Mouse (Mus musculus): ENCODE measurements around the gene Klf5. TPM values are rescaled to one million over a fixed set of nuclear protein-coding genes. Genes with fewer than 3 reads are reported as not detected.

Klf5 gene
- polyA plus RNA-seq, 1 experiment from 2014 or later = 97.2 TPM

- Histone ChIP-seq H3K9ac (replicated peaks; ENCODE audit: low read depth, low read length) (no peak overlapping the region), H3K27ac (ENCODE audit: low read length) (no peak overlapping the region), H3K9me3 (ENCODE audit: control insufficient read depth, low read depth, low read length) (no peaks in the 10 kb centered on the region), H3K4me1 (ENCODE audit: control insufficient read depth, insufficient read depth, low read length) (no peaks in the 10 kb centered on the region), H3K4me3 (ENCODE audit: low read depth, low read length) (no peak overlapping the region), H3K4me2 (replicated peaks; ENCODE audit: low read depth, low read length) (no peak overlapping the region), H3K36me3 (ENCODE audit: control insufficient read depth, insufficient read depth, low read length) (no peaks in the 10 kb centered on the region), H3K27me3 (ENCODE audit: control insufficient read depth, insufficient read depth, low read length) (no peaks in the 10 kb centered on the region)
- 58% methylated on average over 12 of the region's 12 CpGs for whole genome bisulfite sequencing
- no peak for ATAC-seq (ENCODE audit: insufficient number of reproducible peaks, insufficient read depth, low FRiP score, low read depth)
Measured at GRCm38 (mm10) chr14:99278763-99279486, 19.6 kb upstream of the Klf5 start.

- no peak overlapping the region for H3K9ac ChIP-seq (replicated peaks; ENCODE audit: low read depth, low read length)
- no peaks in the 10 kb centered on the region for H3K9me3 ChIP-seq (ENCODE audit: control insufficient read depth, low read depth, low read length)
- WGBS = 74% methylated on average over 5 of the region's 5 CpGs
- H3K4me2 ChIP-seq (replicated peaks; ENCODE audit: low read depth, low read length) = no peak overlapping the region
- H3K27me3 ChIP-seq (ENCODE audit: control insufficient read depth, insufficient read depth, low read length) = no peaks in the 10 kb centered on the region
- no peak for ATAC-seq (ENCODE audit: insufficient number of reproducible peaks, insufficient read depth, low FRiP score, low read depth)
- H3K4me1 ChIP-seq (ENCODE audit: control insufficient read depth, insufficient read depth, low read length) = no peaks in the 10 kb centered on the region
- no peaks in the 10 kb centered on the region for H3K36me3 ChIP-seq (ENCODE audit: control insufficient read depth, insufficient read depth, low read length)
- no peak overlapping the region for H3K4me3 ChIP-seq (ENCODE audit: low read depth, low read length)
- H3K27ac ChIP-seq (ENCODE audit: low read length) = no peak overlapping the region
Measured at GRCm38 (mm10) chr14:99280399-99280798, 18.1 kb upstream of the Klf5 start.

- Histone ChIP-seq H3K9me3 (ENCODE audit: control insufficient read depth, low read depth, low read length) (no peaks in the 10 kb centered on the region), H3K27ac (ENCODE audit: low read length) (no peak overlapping the region), H3K27me3 (ENCODE audit: control insufficient read depth, insufficient read depth, low read length) (no peaks in the 10 kb centered on the region), H3K4me1 (ENCODE audit: control insufficient read depth, insufficient read depth, low read length) (no peaks in the 10 kb centered on the region), H3K4me2 (replicated peaks; ENCODE audit: low read depth, low read length) (no peak overlapping the region), H3K36me3 (ENCODE audit: control insufficient read depth, insufficient read depth, low read length) (no peaks in the 10 kb centered on the region), H3K4me3 (ENCODE audit: low read depth, low read length) (no peak overlapping the region), H3K9ac (replicated peaks; ENCODE audit: low read depth, low read length) (no peak overlapping the region)
- no peak for ATAC-seq (ENCODE audit: insufficient number of reproducible peaks, insufficient read depth, low FRiP score, low read depth)
- 80% methylated on average over 5 of the region's 5 CpGs for WGBS
Measured at GRCm38 (mm10) chr14:99280825-99281433, 17.6 kb upstream of the Klf5 start.

- ATAC-seq (ENCODE audit: insufficient number of reproducible peaks, insufficient read depth, low FRiP score, low read depth) = no peak
- Histone ChIP-seq H3K4me3 (ENCODE audit: low read depth, low read length) (no peak overlapping the region), H3K27ac (ENCODE audit: low read length) (no peak overlapping the region), H3K4me1 (ENCODE audit: control insufficient read depth, insufficient read depth, low read length) (no peaks in the 10 kb centered on the region), H3K36me3 (ENCODE audit: control insufficient read depth, insufficient read depth, low read length) (no peaks in the 10 kb centered on the region), H3K9ac (replicated peaks; ENCODE audit: low read depth, low read length) (no peak overlapping the region), H3K4me2 (replicated peaks; ENCODE audit: low read depth, low read length) (no peak overlapping the region), H3K27me3 (ENCODE audit: control insufficient read depth, insufficient read depth, low read length) (no peaks in the 10 kb centered on the region), H3K9me3 (ENCODE audit: control insufficient read depth, low read depth, low read length) (no peaks in the 10 kb centered on the region)
- 88% methylated on average over 4 of the region's 4 CpGs for WGBS
Measured at GRCm38 (mm10) chr14:99285486-99285885, 13.0 kb upstream of the Klf5 start.

- Histone ChIP-seq H3K9me3 (ENCODE audit: control insufficient read depth, low read depth, low read length) (no peaks in the 10 kb centered on the region), H3K4me2 (replicated peaks; ENCODE audit: low read depth, low read length) (no peak overlapping the region), H3K4me1 (ENCODE audit: control insufficient read depth, insufficient read depth, low read length) (no peaks in the 10 kb centered on the region), H3K9ac (replicated peaks; ENCODE audit: low read depth, low read length) (no peak overlapping the region), H3K27ac (ENCODE audit: low read length) (no peak overlapping the region), H3K4me3 (ENCODE audit: low read depth, low read length) (no peak overlapping the region), H3K36me3 (ENCODE audit: control insufficient read depth, insufficient read depth, low read length) (no peaks in the 10 kb centered on the region), H3K27me3 (ENCODE audit: control insufficient read depth, insufficient read depth, low read length) (no peaks in the 10 kb centered on the region)
- 96% methylated on average over 5 of the region's 5 CpGs for WGBS
- ATAC-seq (ENCODE audit: insufficient number of reproducible peaks, insufficient read depth, low FRiP score, low read depth) = no peak
Measured at GRCm38 (mm10) chr14:99292176-99292575, 6.3 kb upstream of the Klf5 start.

- Histone ChIP-seq H3K4me1 (ENCODE audit: control insufficient read depth, insufficient read depth, low read length) (no peaks in the 10 kb centered on the region), H3K4me2 (replicated peaks; ENCODE audit: low read depth, low read length) (no peak overlapping the region), H3K4me3 (ENCODE audit: low read depth, low read length) (no peak overlapping the region), H3K27me3 (ENCODE audit: control insufficient read depth, insufficient read depth, low read length) (no peaks in the 10 kb centered on the region), H3K9me3 (ENCODE audit: control insufficient read depth, low read depth, low read length) (no peaks in the 10 kb centered on the region), H3K36me3 (ENCODE audit: control insufficient read depth, insufficient read depth, low read length) (no peaks in the 10 kb centered on the region), H3K27ac (ENCODE audit: low read length) (no peak overlapping the region), H3K9ac (replicated peaks; ENCODE audit: low read depth, low read length) (no peak overlapping the region)
- no peak for ATAC-seq (ENCODE audit: insufficient number of reproducible peaks, insufficient read depth, low FRiP score, low read depth)
- 91% methylated on average over 8 of the region's 8 CpGs for WGBS
Measured at GRCm38 (mm10) chr14:99294424-99294823, 4.1 kb upstream of the Klf5 start.

GRCm38 (mm10) chr14:99295606-99296341, 2.7 kb upstream of the Klf5 start:
- no peak for ATAC-seq (ENCODE audit: insufficient number of reproducible peaks, insufficient read depth, low FRiP score, low read depth)
- H3K9ac ChIP-seq (replicated peaks; ENCODE audit: low read depth, low read length) = no peak overlapping the region
- 31% methylated on average over 15 of the region's 15 CpGs for WGBS
- no peaks in the 10 kb centered on the region for H3K4me1 ChIP-seq (ENCODE audit: control insufficient read depth, insufficient read depth, low read length)
- 0 out of 2 replicates have a peak overlapping the region, but pooled peaks have one; percentile 18 for H3K4me2 ChIP-seq (replicated peaks; ENCODE audit: low read depth, low read length)
- H3K4me3 ChIP-seq (ENCODE audit: low read depth, low read length) = no peak overlapping the region
- H3K27me3 ChIP-seq (ENCODE audit: control insufficient read depth, insufficient read depth, low read length) = no peaks in the 10 kb centered on the region
- H3K27ac ChIP-seq (ENCODE audit: low read length) = no peak overlapping the region
- no peaks in the 10 kb centered on the region for H3K9me3 ChIP-seq (ENCODE audit: control insufficient read depth, low read depth, low read length)
- no peaks in the 10 kb centered on the region for H3K36me3 ChIP-seq (ENCODE audit: control insufficient read depth, insufficient read depth, low read length)

GRCm38 (mm10) chr14:99299022-99299481, 561 bp downstream of the Klf5 start:
- H3K4me2 ChIP-seq (replicated peaks; ENCODE audit: low read depth, low read length) = peak overlapping the region; percentile 75
- peak overlapping the region; percentile 78 for H3K4me3 ChIP-seq (ENCODE audit: low read depth, low read length)
- WGBS = under 1% methylated on average over 50 of the region's 60 CpGs
- peak; percentile 47 for ATAC-seq (ENCODE audit: insufficient number of reproducible peaks, insufficient read depth, low FRiP score, low read depth)
- H3K27me3 ChIP-seq (ENCODE audit: control insufficient read depth, insufficient read depth, low read length) = no peaks in the 10 kb centered on the region
- H3K27ac ChIP-seq (ENCODE audit: low read length) = peak overlapping the region; percentile 70
- H3K9me3 ChIP-seq (ENCODE audit: control insufficient read depth, low read depth, low read length) = no peaks in the 10 kb centered on the region
- H3K4me1 ChIP-seq (ENCODE audit: control insufficient read depth, insufficient read depth, low read length) = no peaks in the 10 kb centered on the region
- H3K9ac ChIP-seq (replicated peaks; ENCODE audit: low read depth, low read length) = peak overlapping the region; percentile 79
- H3K36me3 ChIP-seq (ENCODE audit: control insufficient read depth, insufficient read depth, low read length) = no peaks in the 10 kb centered on the region

Data from stomach, embryonic 14.5 days (tissue).